Mouse (Mus musculus) bone marrow, adult 2 months (tissue): ENCODE results near the gene Fxyd7.

Source experiments
- CTCF ChIP-seq: fragments of 200-500 bp; IDR thresholded peaks from 2 replicates; pipeline ENCODE4 v1.5.1; 2011; ENCODE audit warnings: low read length, control low read depth; ENCODE audit not compliant: control insufficient read depth, insufficient read depth
- POLR2A ChIP-seq: fragments of 200-500 bp; IDR thresholded peaks from 2 replicates; pipeline ENCODE4 v1.6.1; 2011; ENCODE audit warnings: low read depth, mild to moderate bottlenecking, control low read depth, low read length, borderline replicate concordance; ENCODE audit not compliant: control insufficient read depth

- TF ChIP-seq CTCF (no peak), POLR2A (no peak)
These were observed 18.2 kb upstream of the Fxyd7 start for GRCm38 (mm10) chr7:31069491-31069890.
